Mouse (Mus musculus) myocyte (in vitro differentiated cells): Measurements from ENCODE around the gene Pif1. TPM values are rescaled to one million over a fixed set of nuclear protein-coding genes. Genes with fewer than 3 reads are reported as not detected.

Experiments used
- H3K27me3 ChIP-seq: one replicate; pipeline ENCODE4 v1.6.1; 2011; ENCODE audit not compliant: control insufficient read depth, insufficient read depth, insufficient read length
- H3K36me3 ChIP-seq: one replicate; pipeline ENCODE4 v1.6.1; 2011; ENCODE audit not compliant: control insufficient read depth, insufficient read depth
- H3K4me2 ChIP-seq: one replicate; pipeline ENCODE4 v1.6.1; 2011; ENCODE audit warnings: low read depth, control low read depth
- H3K4me3 ChIP-seq: one replicate; pipeline ENCODE4 v1.5.1; 2011; ENCODE audit warnings: mild to moderate bottlenecking, control low read depth, moderate library complexity
- H3K79me2 ChIP-seq: one replicate; pipeline ENCODE4 v1.6.1; 2011; ENCODE audit not compliant: control insufficient read depth, insufficient read depth
- H3ac ChIP-seq: one replicate; pipeline ENCODE4 v1.6.1; 2011; ENCODE audit not compliant: control insufficient read depth, insufficient read length
- CEBPB ChIP-seq: IDR thresholded peaks from 2 replicates; pipeline ENCODE4 v1.6.1; 2011; ENCODE audit warnings: mild to moderate bottlenecking, moderate library complexity; ENCODE audit not compliant: poor library complexity, insufficient read depth, severe bottlenecking
- E2F4 ChIP-seq: IDR thresholded peaks from one replicate; pipeline ENCODE4 v1.6.1; 2011; ENCODE audit warnings: mild to moderate bottlenecking, control low read depth, moderate library complexity; ENCODE audit not compliant: insufficient read depth
- MAX ChIP-seq: IDR thresholded peaks from one replicate; pipeline ENCODE4 v1.6.1; 2011; ENCODE audit warnings: low read depth, mild to moderate bottlenecking, control low read depth
- MYOD1 ChIP-seq, 3 experiments: IDR thresholded peaks; one replicate each; pipeline ENCODE4 v1.6.1; 2011; ENCODE audit warnings: control low read depth in 2 of 3, low read depth in 2 of 3, mild to moderate bottlenecking in 2 of 3, moderate library complexity in 1 of 3; ENCODE audit not compliant: insufficient read length in 2 of 3, control insufficient read depth in 1 of 3
- MYOG ChIP-seq, 3 experiments: IDR thresholded peaks; one replicate each; pipeline ENCODE4 v1.6.1; 2011; ENCODE audit warnings: control low read depth in 2 of 3, low read depth in 2 of 3, mild to moderate bottlenecking in 2 of 3; ENCODE audit not compliant: insufficient read length in 2 of 3, control insufficient read depth in 1 of 3, insufficient read depth in 1 of 3
- POLR2A ChIP-seq: IDR thresholded peaks from one replicate; pipeline ENCODE4 v1.6.1; 2011; ENCODE audit warnings: low read depth, mild to moderate bottlenecking, control low read depth, moderate library complexity; ENCODE audit not compliant: insufficient read length
- POLR2AphosphoS2 ChIP-seq: IDR thresholded peaks from one replicate; pipeline ENCODE4 v1.6.1; 2011; ENCODE audit warnings: low read depth, control low read depth; ENCODE audit not compliant: insufficient read length
- REST ChIP-seq: IDR thresholded peaks from one replicate; pipeline ENCODE4 v1.6.1; 2011; ENCODE audit warnings: mild to moderate bottlenecking, control low read depth, moderate library complexity; ENCODE audit not compliant: insufficient read depth, insufficient read length
- SRF ChIP-seq: IDR thresholded peaks from one replicate; pipeline ENCODE4 v1.6.1; 2011; ENCODE audit warnings: low read depth; ENCODE audit not compliant: control insufficient read depth, insufficient read length
- TCF12 ChIP-seq: IDR thresholded peaks from one replicate; pipeline ENCODE4 v1.6.1; 2011; ENCODE audit warnings: mild to moderate bottlenecking, control low read depth; ENCODE audit not compliant: poor library complexity, insufficient read depth, severe bottlenecking
- TCF3 ChIP-seq: IDR thresholded peaks from one replicate; pipeline ENCODE4 v1.6.1; 2011; ENCODE audit warnings: low read depth, control low read depth; ENCODE audit not compliant: insufficient read length
- USF1 ChIP-seq: IDR thresholded peaks from one replicate; pipeline ENCODE4 v1.6.1; 2011; ENCODE audit warnings: low read depth, mild to moderate bottlenecking, control low read depth, moderate library complexity
- polyA plus RNA-seq: library from polyadenylated mRNA; unstranded; fragments of >200 nt; fragmentation: generic; extraction: Trizol; gene quantifications from one replicate; pipeline ENCODE4 v1.2.1, GENCODE M21; 2012; ENCODE audit warnings: missing spikeins

Pif1 gene
- polyA plus RNA-seq, 1 experiment = 6.9 TPM

- Histone ChIP-seq H3K36me3 (peaks cover 22% of the 10 kb centered on the region), H3K79me2 (no peaks in the 10 kb centered on the region), H3K4me2 (no peak overlapping the region), H3ac (no peak overlapping the region), H3K27me3 (no peaks in the 10 kb centered on the region), H3K4me3 (no peak overlapping the region)
- no peak for TF ChIP-seq MYOG (IDR thresholded peaks at IDR 0.05; ENCODE audit: control insufficient read depth in 1 of 3, insufficient read depth in 1 of 3, insufficient read length in 2 of 3, low read depth in 2 of 3)
- TF ChIP-seq SRF = no peak
- no peak for TF ChIP-seq REST
- TF ChIP-seq TCF3 = no peak
- TF ChIP-seq POLR2A = no peak
- no peak for TF ChIP-seq MYOD1 (IDR thresholded peaks at IDR 0.05; ENCODE audit: control insufficient read depth in 1 of 3, insufficient read length in 2 of 3, low read depth in 2 of 3)
- TF ChIP-seq MAX = no peak
- TF ChIP-seq TCF12 = no peak
- TF ChIP-seq CEBPB = no peak
Measured at GRCm38 (mm10) chr9:65556979-65557378, 30.0 kb upstream of the Pif1 start.

- H3K4me3 ChIP-seq = no peak overlapping the region
- H3K79me2 ChIP-seq = no peaks in the 10 kb centered on the region
- no peak for TF ChIP-seq E2F4
- peaks cover 22% of the 10 kb centered on the region for H3K36me3 ChIP-seq
- no peak overlapping the region for H3K4me2 ChIP-seq
- H3ac ChIP-seq = no peak overlapping the region
- H3K27me3 ChIP-seq = no peaks in the 10 kb centered on the region
Measured at GRCm38 (mm10) chr9:65558806-65559205, 28.2 kb upstream of the Pif1 start.

GRCm38 (mm10) chr9:65561016-65561415, 25.9 kb upstream of the Pif1 start:
- H3K4me3 ChIP-seq = no peak overlapping the region
- H3ac ChIP-seq = no peak overlapping the region
- no peaks in the 10 kb centered on the region for H3K79me2 ChIP-seq
- peaks cover 29% of the 10 kb centered on the region for H3K36me3 ChIP-seq
- peak overlapping the region; percentile 73 for H3K4me2 ChIP-seq
- H3K27me3 ChIP-seq = no peaks in the 10 kb centered on the region
- no peak for TF ChIP-seq MYOD1 (IDR thresholded peaks at IDR 0.05; ENCODE audit: control insufficient read depth in 1 of 3, insufficient read length in 2 of 3, low read depth in 2 of 3)

- no peak overlapping the region for H3ac ChIP-seq
- TF ChIP-seq MYOG (IDR thresholded peaks at IDR 0.05; ENCODE audit: control insufficient read depth in 1 of 3, insufficient read depth in 1 of 3, insufficient read length in 2 of 3, low read depth in 2 of 3) = no peak
- TF ChIP-seq SRF = no peak
- peak; percentile 14 for TF ChIP-seq POLR2A
- TF ChIP-seq USF1 = peak; percentile 86
- no peak for TF ChIP-seq TCF12
- no peaks in the 10 kb centered on the region for H3K79me2 ChIP-seq
- peaks cover 36% of the 10 kb centered on the region for H3K36me3 ChIP-seq
- H3K4me3 ChIP-seq = no peak overlapping the region
- peak overlapping the region; percentile 73 for H3K4me2 ChIP-seq
- no peaks in the 10 kb centered on the region for H3K27me3 ChIP-seq
Measured at GRCm38 (mm10) chr9:65562081-65562506, 24.9 kb upstream of the Pif1 start.

- Histone ChIP-seq H3K4me3 (no peak overlapping the region), H3K27me3 (no peaks in the 10 kb centered on the region), H3K4me2 (no peak overlapping the region), H3K36me3 (peaks cover 31% of the 10 kb centered on the region), H3ac (no peak overlapping the region), H3K79me2 (peaks cover 3% of the 10 kb centered on the region)
- TF ChIP-seq SRF (no peak), USF1 (no peak), CEBPB (no peak), TCF12 (no peak), E2F4 (no peak), TCF3 (no peak), MAX (no peak), POLR2A (no peak), REST (no peak), MYOG (IDR thresholded peaks at IDR 0.05; ENCODE audit: control insufficient read depth in 1 of 3, insufficient read depth in 1 of 3, insufficient read length in 2 of 3, low read depth in 2 of 3) (no peak), POLR2AphosphoS2 (no peak), MYOD1 (IDR thresholded peaks at IDR 0.05; ENCODE audit: control insufficient read depth in 1 of 3, insufficient read length in 2 of 3, low read depth in 2 of 3) (no peak)
Measured at GRCm38 (mm10) chr9:65563073-65563472, 23.9 kb upstream of the Pif1 start.

- Histone ChIP-seq H3ac (no peak overlapping the region), H3K79me2 (peaks cover 13% of the 10 kb centered on the region), H3K36me3 (peaks cover 24% of the 10 kb centered on the region), H3K27me3 (no peaks in the 10 kb centered on the region), H3K4me3 (no peak overlapping the region), H3K4me2 (no peak overlapping the region)
- TF ChIP-seq CEBPB (no peak), POLR2AphosphoS2 (no peak), SRF (no peak), E2F4 (no peak), TCF12 (no peak), REST (no peak), MYOD1 (IDR thresholded peaks at IDR 0.05; ENCODE audit: control insufficient read depth in 1 of 3, insufficient read length in 2 of 3, low read depth in 2 of 3) (peak in 1 of 3 experiments; percentile 51)
Measured at GRCm38 (mm10) chr9:65564698-65565097, 22.3 kb upstream of the Pif1 start.
